Mouse (Mus musculus) frontal cortex, adult 2 months (tissue): ENCODE results near the gene Glo1. TPM values are rescaled to one million over a fixed set of nuclear protein-coding genes. Genes with fewer than 3 reads are reported as not detected.
A peak's percentile ranks its signal among the peaks of the same experiment; 100 is the strongest.

ENCODE experiments used
- DNase-seq, 2 experiments: peaks; one replicate each; pipeline ENCODE4 v3.0.0; 2022; ENCODE audit warnings: low spot score in 1 of 2; ENCODE audit errors: extremely low spot score in 1 of 2
- polyA plus RNA-seq: library from polyadenylated mRNA; depleted of rRNA; stranded (reverse); fragments of >200 nt; gene quantifications from 2 replicates; pipeline ENCODE4 v1.2.3, GENCODE M21; 2012

Gene Glo1
- polyA plus RNA-seq, 1 experiment, result 123 TPM

GRCm38 (mm10) chr17:30613350-30613749 is 13.3 kb downstream of the Glo1 start:
- no peak for DNase-seq

DNA sequence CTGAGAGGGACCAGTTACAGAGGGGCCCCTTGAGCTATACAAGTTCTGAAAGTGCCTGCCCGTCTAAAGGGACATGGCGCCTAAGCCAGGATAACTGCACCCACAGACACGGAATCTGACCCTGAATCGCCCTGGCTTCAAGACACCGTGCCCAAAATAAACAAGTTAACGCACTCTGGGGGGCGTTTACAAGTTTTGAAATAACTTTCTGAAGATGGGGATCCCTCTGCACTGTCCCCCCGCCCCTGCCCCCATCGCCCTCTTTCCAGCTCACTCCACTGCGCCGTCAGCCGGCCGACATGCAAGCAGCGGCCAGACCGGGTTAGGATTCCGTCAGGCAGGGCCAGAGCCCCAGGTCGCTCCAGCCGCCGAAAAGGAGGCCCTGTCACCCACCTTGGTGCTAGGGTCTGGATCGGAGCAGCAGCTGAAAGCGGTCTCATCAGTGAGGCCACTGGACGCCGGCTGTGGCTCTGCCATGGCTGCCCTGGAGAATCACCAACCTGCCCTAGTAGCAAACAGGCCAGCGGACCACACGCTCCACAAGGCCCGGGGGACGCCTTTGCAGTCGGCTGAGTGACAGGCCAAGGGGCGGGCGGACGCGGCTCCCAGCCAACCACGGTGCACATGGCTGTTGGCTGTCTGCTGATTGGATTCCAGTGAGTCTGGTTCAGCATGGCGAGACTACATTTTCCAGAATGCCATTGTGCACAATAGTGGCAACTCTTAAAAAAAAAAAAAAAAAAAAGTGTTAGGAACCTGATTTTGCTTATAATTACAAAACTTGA is 14.4 kb downstream of the Glo1 start:
- peak; percentile 99 to 100 for DNase-seq

DNA sequence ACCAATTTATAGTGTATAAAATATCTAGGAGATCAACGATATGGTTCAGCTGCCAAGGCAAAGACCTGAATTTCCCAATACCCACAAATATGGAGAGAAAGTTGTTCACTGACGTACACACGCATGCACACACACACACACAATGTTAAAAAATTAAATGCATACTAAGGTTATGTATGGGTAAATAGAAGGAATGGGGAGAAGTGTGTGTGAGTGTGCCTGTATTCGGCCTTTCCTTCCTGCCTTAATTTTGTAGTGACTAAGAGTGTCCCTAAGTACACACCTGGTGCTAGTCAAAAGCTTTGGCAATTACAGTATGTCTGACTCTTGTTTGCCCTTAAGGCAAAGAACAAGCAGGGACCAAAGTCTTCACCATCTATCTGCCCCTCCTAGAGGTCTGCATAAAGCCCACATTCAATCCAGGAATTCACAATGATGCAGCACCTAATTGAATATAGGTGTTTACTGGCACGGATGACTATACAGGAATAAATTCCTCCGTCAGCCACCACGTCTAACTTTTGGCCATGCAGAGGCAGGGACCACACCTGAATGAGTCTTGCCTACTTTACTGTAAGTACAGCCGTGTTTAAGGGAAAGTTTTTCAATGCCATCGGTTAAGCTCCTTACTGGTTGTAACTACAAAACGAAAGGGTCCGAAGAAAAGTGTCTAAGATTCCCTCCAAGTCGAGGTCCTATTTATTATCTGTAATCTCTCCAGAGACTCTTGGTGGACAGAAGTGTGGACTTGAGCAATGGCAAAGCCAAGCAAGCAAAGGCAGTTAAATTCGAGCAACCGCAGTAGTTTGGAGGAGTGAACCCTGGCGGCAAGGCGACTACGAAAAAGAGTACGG is 15.2 kb downstream of the Glo1 start:
- DNase-seq, result no peak

GRCm38 (mm10) chr17:30610739-30611138 is 15.9 kb downstream of the Glo1 start:
- no peak for DNase-seq

- no peak for DNase-seq
Measured at GRCm38 (mm10) chr17:30609980-30610307, 16.7 kb downstream of the Glo1 start.

DNA sequence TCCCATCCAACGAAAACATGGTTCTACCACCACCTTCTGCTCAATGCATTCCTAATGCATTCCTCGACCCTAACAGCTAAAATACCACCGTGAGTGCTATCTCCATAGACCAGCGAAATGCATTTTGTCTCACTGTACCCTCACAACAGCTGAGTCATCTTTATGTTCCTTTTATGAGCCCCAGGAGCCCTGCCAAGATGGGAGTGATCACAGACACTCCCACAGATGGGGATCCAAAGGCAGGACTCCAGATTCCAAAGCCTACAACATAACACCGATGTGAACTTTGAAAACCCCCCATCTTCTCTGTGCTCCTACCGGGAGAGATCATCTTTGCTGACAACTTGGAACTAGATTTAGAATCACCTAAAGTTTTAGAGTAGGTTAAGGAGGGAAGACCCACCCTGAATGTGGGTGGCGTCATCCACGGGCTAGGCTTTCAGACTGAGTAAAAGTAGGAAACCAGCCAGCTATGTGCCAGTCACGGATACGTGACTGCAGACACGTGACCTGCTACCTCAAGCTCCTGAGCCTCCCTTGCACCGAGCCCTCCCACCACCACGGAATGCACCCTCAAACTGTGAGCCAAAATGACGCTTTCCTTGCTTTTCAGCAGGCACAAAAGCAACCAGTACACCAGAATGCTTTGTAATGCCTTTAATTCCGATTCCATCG is 17.2 kb downstream of the Glo1 start:
- DNase-seq, result peak in 1 of 2 experiments; percentile 75

- DNase-seq, result no peak
Measured at GRCm38 (mm10) chr17:30607909-30608495, 18.7 kb downstream of the Glo1 start.

DNA sequence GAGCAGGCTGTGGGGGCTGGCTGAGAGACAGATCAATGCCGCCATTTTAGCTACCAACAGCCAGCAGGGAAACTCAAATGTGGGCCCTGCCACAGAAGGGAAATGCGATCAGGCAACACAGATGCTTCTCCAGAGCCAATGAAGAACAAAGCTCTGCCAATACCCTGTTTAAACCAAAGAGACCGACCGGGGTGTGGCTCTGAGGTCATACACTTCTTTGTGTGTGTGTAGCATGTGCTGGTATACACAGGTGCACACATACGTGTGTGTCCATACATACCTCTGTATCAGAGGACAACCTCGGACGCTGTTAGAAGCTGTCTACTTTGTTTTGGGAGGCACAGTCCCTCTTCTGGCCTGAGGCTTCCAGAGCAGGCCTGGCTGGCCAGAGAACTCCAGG is 19.3 kb downstream of the Glo1 start:
- DNase-seq, result no peak

DNA sequence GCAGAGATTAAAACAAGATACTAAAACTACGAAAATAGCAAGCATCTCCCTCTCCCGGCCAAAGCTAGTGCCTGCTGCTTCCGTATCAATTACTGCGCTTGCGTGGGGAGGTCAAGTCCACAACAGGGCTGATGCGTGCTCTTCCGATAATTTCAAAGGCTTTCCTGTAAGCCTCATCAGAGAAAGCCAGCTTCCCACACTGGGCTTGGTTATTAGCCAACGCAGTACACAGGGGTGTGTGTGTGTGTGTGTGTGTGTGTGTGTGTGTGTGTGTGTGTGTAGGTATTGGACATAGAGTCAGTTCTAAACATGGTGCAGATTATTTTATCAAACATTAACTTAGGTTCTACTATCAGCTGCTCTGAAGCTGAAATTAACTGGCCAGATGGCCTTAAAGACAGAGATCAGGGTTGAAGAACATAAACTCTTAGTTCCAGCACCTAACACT is 20.0 kb downstream of the Glo1 start:
- no peak for DNase-seq

DNA sequence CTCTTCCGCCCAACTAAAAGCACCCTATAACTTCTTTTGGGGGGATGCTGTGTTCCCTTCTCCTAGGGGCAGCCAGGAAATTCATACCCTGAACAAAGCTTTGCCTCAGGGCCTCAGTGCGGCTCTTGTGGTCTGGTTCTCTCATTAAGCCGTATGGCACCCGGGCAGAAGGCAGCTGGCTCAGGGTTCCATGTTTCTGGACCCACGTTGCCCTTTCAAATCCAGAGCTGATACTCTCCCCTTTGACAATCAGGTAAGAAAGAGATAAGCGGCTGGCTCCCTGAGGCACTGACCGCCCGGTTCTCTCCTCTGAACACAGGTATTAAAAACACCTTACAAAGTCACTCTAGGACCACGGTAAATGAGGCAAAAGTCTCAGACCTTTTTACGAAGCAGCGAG is 20.5 kb downstream of the Glo1 start:
- no peak for DNase-seq

DNA sequence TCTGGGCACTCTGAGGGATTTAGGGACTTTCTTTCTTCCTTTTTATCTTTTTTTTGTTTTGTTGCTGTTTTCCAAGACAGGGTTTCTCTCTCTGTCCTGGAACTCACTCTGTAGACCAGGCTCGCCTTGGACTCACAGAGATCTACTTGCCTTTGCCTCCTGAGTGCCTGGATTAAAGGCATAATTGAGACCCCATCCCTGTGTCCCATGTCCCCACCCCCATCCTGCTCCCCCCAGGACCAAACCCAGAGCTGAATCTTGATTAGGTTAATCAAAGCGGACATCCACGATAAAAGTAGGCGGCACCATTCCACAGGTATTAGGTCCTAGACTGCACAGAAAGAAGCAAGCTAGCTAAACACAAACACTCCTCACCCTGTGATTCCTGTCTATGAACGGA is 21.7 kb downstream of the Glo1 start:
- DNase-seq, result no peak

DNA sequence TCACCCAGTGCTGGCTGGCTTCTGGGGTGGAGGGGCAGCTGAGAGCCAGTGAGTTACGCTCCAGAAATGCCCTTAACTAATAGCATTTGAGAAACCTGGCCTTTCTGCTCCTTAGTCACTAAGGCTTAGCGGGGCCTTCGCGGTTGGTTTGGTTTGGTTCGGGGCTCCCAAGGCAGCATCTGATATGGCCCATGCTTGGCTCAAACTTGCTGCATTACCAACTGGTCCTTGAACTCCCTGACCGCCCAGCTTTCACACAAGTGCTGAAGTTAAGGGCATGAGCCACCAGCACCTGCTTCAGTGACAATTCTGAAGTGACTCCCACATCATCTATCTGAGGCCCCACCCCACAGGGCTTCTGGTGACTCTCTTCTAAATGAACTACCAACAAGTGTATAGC is 22.4 kb downstream of the Glo1 start:
- no peak for DNase-seq

DNA sequence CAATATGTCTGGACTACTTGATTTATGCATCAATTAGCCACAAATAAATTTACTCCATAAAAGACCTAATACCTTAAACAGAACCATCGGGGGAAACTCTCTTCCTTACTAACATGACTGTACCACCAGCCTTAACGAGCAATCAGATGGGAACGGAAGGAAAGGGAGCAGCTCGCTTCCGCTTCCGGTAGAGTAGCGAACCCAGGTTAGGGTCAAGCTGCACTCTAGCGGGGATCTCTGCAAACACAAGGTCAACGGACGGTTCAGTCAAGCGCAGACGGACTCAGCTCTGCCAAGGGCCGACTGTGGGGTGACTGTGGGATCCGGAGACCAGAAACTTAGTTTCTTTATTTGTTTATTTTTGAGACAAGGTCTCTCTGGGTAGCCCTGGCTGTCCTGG is 24.5 kb downstream of the Glo1 start:
- no peak for DNase-seq

GRCm38 (mm10) chr17:30598300-30598699 is 28.4 kb downstream of the Glo1 start:
- no peak for DNase-seq

DNA sequence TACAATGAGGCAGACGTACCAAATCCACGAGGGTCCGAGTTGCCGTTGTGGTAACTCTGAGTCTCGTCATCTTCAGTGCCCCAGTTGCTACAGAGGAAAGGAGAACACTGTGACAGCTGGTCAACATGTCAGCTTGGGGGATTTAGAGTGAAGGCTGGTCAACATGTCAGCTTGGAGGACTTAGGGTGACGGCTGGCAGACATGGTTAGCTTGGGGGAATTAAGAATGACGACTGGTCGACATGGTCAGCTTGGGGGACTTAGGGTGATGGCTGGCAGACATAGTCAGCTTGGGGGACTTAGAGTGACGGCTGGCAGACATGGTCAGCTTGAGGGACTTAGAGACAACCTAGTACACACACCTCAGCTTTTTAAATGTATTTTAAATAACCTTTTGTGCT is 28.9 kb downstream of the Glo1 start:
- DNase-seq, result no peak

GRCm38 (mm10) chr17:30594846-30595245 is 31.8 kb downstream of the Glo1 start:
- no peak for DNase-seq

GRCm38 (mm10) chr17:30594407-30594806 is 32.3 kb downstream of the Glo1 start:
- DNase-seq, result no peak

- DNase-seq, result peak; percentile 34 to 86
Measured at GRCm38 (mm10) chr17:30590417-30591198, 36.1 kb downstream of the Glo1 start.

DNA sequence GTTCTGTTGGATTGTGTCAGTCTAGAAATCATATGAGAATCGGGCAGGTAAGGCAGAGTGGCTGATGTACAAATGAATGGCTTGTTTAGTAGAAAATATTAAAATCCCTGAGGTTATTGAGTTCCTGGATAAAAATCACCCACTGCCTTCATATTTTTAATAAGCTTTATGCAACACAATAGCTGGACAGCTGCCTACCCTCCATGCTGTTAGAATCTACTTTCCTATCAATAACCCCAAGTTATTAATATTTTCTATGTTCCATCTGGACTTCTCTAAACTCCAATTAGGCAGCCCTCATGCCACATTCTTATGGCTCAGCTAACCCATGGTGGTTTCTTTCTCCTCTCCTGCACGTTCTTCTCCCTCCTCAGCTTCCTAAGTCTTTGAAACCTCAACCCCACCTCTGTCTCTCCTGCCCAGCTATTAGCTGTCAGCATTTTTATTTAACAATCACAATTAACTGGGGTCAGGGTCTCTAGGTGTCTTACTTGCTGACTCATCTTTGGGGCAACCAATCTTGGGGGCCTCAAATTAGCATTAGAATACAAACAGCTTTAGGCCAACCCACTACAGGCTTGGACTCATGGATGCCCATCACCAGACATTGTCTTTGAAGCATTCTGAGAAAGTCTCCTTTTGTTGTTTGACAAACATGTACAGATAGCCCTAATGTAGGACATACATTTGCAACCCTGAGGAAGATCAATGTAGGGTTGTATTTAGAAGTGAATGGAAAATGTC is 43.2 kb downstream of the Glo1 start:
- DNase-seq, result no peak

GRCm38 (mm10) chr17:30582313-30582712 is 44.4 kb downstream of the Glo1 start:
- no peak for DNase-seq
